In genomic region chr2:58357068-58357413, GRCm38 (mm10) we compare ENCODE assay signal across 9 mouse cellular contexts. TPM values are rescaled to one million over a fixed set of nuclear protein-coding genes. Genes with fewer than 3 reads are reported as not detected.
A peak's percentile ranks its signal among the peaks of the same experiment; 100 is the strongest.
DNase-seq lines count a peak whose midpoint lies in the region; ATAC-seq and TF ChIP-seq lines count a peak whose summit lies in the region.
"Had no signal": no experiment of that assay in that cellular context is flagged by ENCODE, and none has a peak within 500 bp of the region (broad histone marks: within the 10 kb centered on the region; RNA-seq: fewer than 3 reads in every experiment).

No protein-coding gene starts in this region.

- peak overlapping the region; percentile 56 for H3K4me3 ChIP-seq in embryonic facial prominence, embryonic 11.5 days (ENCODE audit: low read depth, low read length)
- peak overlapping the region; percentile 74 for H3K4me3 ChIP-seq in intestine, postnatal 0 days (ENCODE audit: low read depth, low read length)
- peak overlapping the region; percentile 58 for H3K4me3 ChIP-seq in midbrain, postnatal 0 days (ENCODE audit: low read depth, low read length)

- H3K36me3 ChIP-seq in embryonic facial prominence, embryonic 11.5 days (replicated peaks; ENCODE audit: control insufficient read depth, insufficient read depth, low read depth, low read length): no peaks in the 10 kb centered on the region
- no peaks in the 10 kb centered on the region for H3K36me3 ChIP-seq in intestine, postnatal 0 days (ENCODE audit: control insufficient read depth, insufficient read depth)
- no peaks in the 10 kb centered on the region for H3K36me3 ChIP-seq in midbrain, postnatal 0 days (ENCODE audit: insufficient read depth, low read length)

- peak overlapping the region; percentile 39; the same call in 1 of the 2 replicates for H3K9ac ChIP-seq in embryonic facial prominence, embryonic 11.5 days (replicated peaks; ENCODE audit: low read length)
- peak overlapping the region; percentile 71 for H3K9ac ChIP-seq in intestine, postnatal 0 days (ENCODE audit: low read depth, low read length)
- H3K9ac ChIP-seq in midbrain, postnatal 0 days (replicated peaks; ENCODE audit: low read length, poor library complexity, severe bottlenecking): peak overlapping the region; percentile 55; the same call in 1 of the 2 replicates

- H3K4me1 ChIP-seq in embryonic facial prominence, embryonic 11.5 days (ENCODE audit: control insufficient read depth, insufficient read depth, low read length): peaks cover 4% of the 10 kb centered on the region; the same call in 1 of the 2 replicates
- no peaks in the 10 kb centered on the region for H3K4me1 ChIP-seq in intestine, postnatal 0 days (replicated peaks; ENCODE audit: control insufficient read depth, insufficient read depth, low read length)
- no peaks in the 10 kb centered on the region for H3K4me1 ChIP-seq in midbrain, postnatal 0 days (ENCODE audit: insufficient read depth, low read length)

- peak overlapping the region; percentile 99 for H3K4me2 ChIP-seq in embryonic facial prominence, embryonic 11.5 days (ENCODE audit: low read depth, low read length)
- peak overlapping the region; percentile 97 for H3K4me2 ChIP-seq in intestine, postnatal 0 days (replicated peaks; ENCODE audit: low read depth)
- H3K4me2 ChIP-seq in midbrain, postnatal 0 days (ENCODE audit: low read depth, low read length, poor library complexity, severe bottlenecking): peak overlapping the region; percentile 100

- H3K27me3 ChIP-seq in embryonic facial prominence, embryonic 11.5 days (ENCODE audit: control insufficient read depth, insufficient read depth, low read length): peaks cover 10% of the 10 kb centered on the region
- no peaks in the 10 kb centered on the region for H3K27me3 ChIP-seq in intestine, postnatal 0 days (replicated peaks; ENCODE audit: control insufficient read depth, insufficient read depth, low read length)
- no peaks in the 10 kb centered on the region for H3K27me3 ChIP-seq in midbrain, postnatal 0 days (ENCODE audit: insufficient read depth, low read length)

- TF ChIP-seq CTCF in intestine, postnatal 0 days (IDR thresholded peaks at IDR 0.05; ENCODE audit: low read depth): no peak
- no peak for TF ChIP-seq CTCF in midbrain, postnatal 0 days (IDR thresholded peaks at IDR 0.05)

- H3K9me3 ChIP-seq in embryonic facial prominence, embryonic 11.5 days (replicated peaks; ENCODE audit: control insufficient read depth, low read length): no peaks in the 10 kb centered on the region
- no peaks in the 10 kb centered on the region for H3K9me3 ChIP-seq in intestine, postnatal 0 days (ENCODE audit: control insufficient read depth)
- no peaks in the 10 kb centered on the region for H3K9me3 ChIP-seq in midbrain, postnatal 0 days (ENCODE audit: low read length)

- intact Hi-C loops in gastrocnemius, postnatal 14 days (cut with DNase I; ENCODE audit: low total_unique reads): no loop called here

- WGBS in embryonic facial prominence, embryonic 11.5 days: 2% methylated on average over 7 of the region's 7 CpGs
- WGBS in intestine, postnatal 0 days: under 1% methylated on average over 7 of the region's 7 CpGs
- WGBS in midbrain, postnatal 0 days: under 1% methylated on average over 7 of the region's 7 CpGs

- H3K27ac ChIP-seq in embryonic facial prominence, embryonic 11.5 days (replicated peaks; ENCODE audit: low read depth, low read length): no peak overlapping the region
- H3K27ac ChIP-seq in intestine, postnatal 0 days (ENCODE audit: low read depth, low read length): peak overlapping the region; percentile 47
- no peak overlapping the region for H3K27ac ChIP-seq in midbrain, postnatal 0 days (ENCODE audit: low read depth, low read length)

- peak; percentile 3 for DNase-seq in kidney, postnatal 10 days
- no peak for DNase-seq in kidney, adult 11 months
- peak; percentile 8 for DNase-seq in cerebellum, adult 11-12 months
- DNase-seq in embryonic facial prominence, embryonic 11.5 days (ENCODE audit: low spot score): peak; percentile 1
- no peak for DNase-seq in midbrain, postnatal 0 days (ENCODE audit: low spot score)
- no peak for DNase-seq in spleen, adult 12 weeks (ENCODE audit: low spot score)
- no peak for DNase-seq in gastrocnemius, postnatal 14 days

- ATAC-seq in embryonic facial prominence, embryonic 11.5 days (replicated peaks; ENCODE audit: insufficient number of reproducible peaks, low FRiP score, low TSS enrichment, low read depth): peak; percentile 52
- no peak for ATAC-seq in intestine, postnatal 0 days
- peak; percentile 69; the same call in 1 of the 2 replicates for ATAC-seq in midbrain, postnatal 0 days (ENCODE audit: low FRiP score)

RNA-seq across cellular contexts. Expression of gene Acvr1c, which starts 0.7 kb away (rescaled TPM):
- polyA plus RNA-seq in embryonic facial prominence, embryonic 11.5 days (2014; fragmentation: Nextera tagmentation; extraction: Ambion mirVana): not detected in 2 replicates
- 5.2 and 5.5 TPM in 2 replicates for polyA plus RNA-seq in intestine, postnatal 0 days (2015; fragmentation: Nextera tagmentation; extraction: Ambion mirVana)
- 0.76 and 0.99 TPM in 2 replicates for total RNA-seq in midbrain, postnatal 0 days (2014; rRNA removed)
- polyA plus RNA-seq in midbrain, postnatal 0 days (2015; fragmentation: Nextera tagmentation; extraction: Ambion mirVana): 0.45 and 0.67 TPM in 2 replicates
- under 1 TPM; 0.04 to 0.94 TPM for total RNA-seq in gastrocnemius, postnatal 14 days (2021)
- total RNA-seq: neutrophil, adult 5-6 weeks had no signal

Comparison
In these comparisons a context has a peak if more than half of its experiments do, and no peak if none do; other contexts are left out.
1. DNase-seq: peak in kidney, postnatal 10 days (single experiment), cerebellum, adult 11-12 months (single experiment) and embryonic facial prominence, embryonic 11.5 days (single experiment); none in kidney, adult 11 months (single experiment), midbrain, postnatal 0 days (single experiment), spleen, adult 12 weeks (single experiment) and gastrocnemius, postnatal 14 days (single experiment).
2. Peak in every context shown above with its lines, with median percentiles within 50 percentile points of each other: H3K4me2 ChIP-seq, H3K4me3 ChIP-seq and H3K9ac ChIP-seq.